Mouse (Mus musculus) lung, adult 2 months (tissue): ENCODE data around the gene Tor2a.
A peak's percentile ranks its signal among the peaks of the same experiment; 100 is the strongest.

Experiments used
- CTCF ChIP-seq: fragments of 200-500 bp; IDR thresholded peaks from 2 replicates; pipeline ENCODE4 v1.5.1; 2011; ENCODE audit warnings: mild to moderate bottlenecking, low read length, control low read depth; ENCODE audit not compliant: insufficient read depth
- POLR2A ChIP-seq: fragments of 200-500 bp; IDR thresholded peaks from 2 replicates; pipeline ENCODE4 v1.6.1; 2011; ENCODE audit warnings: low read depth, mild to moderate bottlenecking, control low read depth, low read length, borderline replicate concordance; ENCODE audit errors: extremely low read depth

DNA sequence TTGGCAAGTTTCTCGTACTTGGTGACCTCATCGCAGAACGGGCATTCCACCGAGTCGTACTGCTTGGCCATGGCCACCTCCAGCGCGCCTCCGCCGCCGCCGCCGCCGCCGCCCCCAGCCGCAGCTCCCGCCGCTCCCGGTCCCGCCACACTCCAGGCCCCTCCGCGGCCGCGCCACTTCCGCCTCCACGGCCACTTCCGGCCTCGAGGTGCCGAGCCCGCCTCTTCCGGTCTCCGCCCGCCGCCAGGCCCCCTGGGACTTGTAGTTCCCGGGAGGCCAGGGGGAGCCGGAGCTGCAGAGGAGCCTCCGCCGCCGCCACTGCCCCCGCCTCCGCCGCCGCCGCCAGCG is 44.5 kb upstream of the Tor2a start:
- no peak for TF ChIP-seq CTCF
- TF ChIP-seq POLR2A = 0 out of 2 replicates have a peak, but pooled peaks have one; percentile 8
